Mouse (Mus musculus) heart, embryonic 16.5 days (tissue): Measurements from ENCODE around the gene Tmem89. TPM values are rescaled to one million over a fixed set of nuclear protein-coding genes. Genes with fewer than 3 reads are reported as not detected.
A peak's percentile ranks its signal among the peaks of the same experiment; 100 is the strongest.

Source experiments
- ATAC-seq: fragments of 200-750 bp; cut with Nextera tagmentation; replicated peaks from 2 replicates; pipeline ENCODE4 v1.8.0; 2017; ENCODE audit warnings: moderate number of reproducible peaks; ENCODE audit not compliant: insufficient read depth, low FRiP score; ENCODE audit errors: extremely low read depth
- H3K27ac ChIP-seq: fragments of 300-500 bp; sonication (generic); 2 replicates; pipeline ENCODE4 v1.5.1; 2014; ENCODE audit warnings: mild to moderate bottlenecking, low read length, control low read depth, moderate library complexity
- H3K27me3 ChIP-seq: fragments of 300-500 bp; sonication (generic); 2 replicates; pipeline ENCODE4 v1.6.1; 2014; ENCODE audit warnings: low read length, mixed read lengths; ENCODE audit not compliant: control insufficient read depth, insufficient read depth
- H3K36me3 ChIP-seq: fragments of 300-500 bp; sonication (generic); 2 replicates; pipeline ENCODE4 v1.6.1; 2014; ENCODE audit not compliant: control insufficient read depth, insufficient read depth
- H3K4me1 ChIP-seq: fragments of 300-500 bp; sonication (generic); 2 replicates; pipeline ENCODE4 v1.6.1; 2014; ENCODE audit warnings: low read length, mixed read lengths; ENCODE audit not compliant: control insufficient read depth, insufficient read depth
- H3K4me2 ChIP-seq: fragments of 300-500 bp; sonication (generic); 2 replicates; pipeline ENCODE4 v1.6.1; 2014; ENCODE audit warnings: low read depth, mild to moderate bottlenecking, control low read depth, low read length
- H3K4me3 ChIP-seq: fragments of 300-500 bp; sonication (generic); 2 replicates; pipeline ENCODE4 v1.5.1; 2014; ENCODE audit warnings: mild to moderate bottlenecking, control low read depth, low read length
- H3K9ac ChIP-seq: fragments of 300-500 bp; sonication (generic); 2 replicates; pipeline ENCODE4 v1.6.1; 2014; ENCODE audit warnings: low read length, control low read depth
- H3K9me3 ChIP-seq: fragments of 300-500 bp; sonication (generic); replicated peaks from 2 replicates; pipeline ENCODE4 v1.6.1; 2016; ENCODE audit warnings: low read length; ENCODE audit not compliant: control insufficient read depth
- WGBS: fragments of 180-500 bp; shearing (Covaris S2); extraction: QIAGEN DNeasy Blood & Tissue Kit; methylation state at CpG from one replicate; pipeline ENCODE4 v1.1.7; 2014; 5-methylcytosine and 5-hydroxymethylcytosine counted together
- polyA plus RNA-seq: library from polyadenylated mRNA; unstranded; fragments of >200 nt; fragmentation: Nextera tagmentation; extraction: Ambion mirVana; gene quantifications from 2 replicates; pipeline ENCODE4 v1.2.1, GENCODE M21; 2015

Tmem89 gene
- polyA plus RNA-seq, 1 experiment from 2014 or later, result not detected

DNA sequence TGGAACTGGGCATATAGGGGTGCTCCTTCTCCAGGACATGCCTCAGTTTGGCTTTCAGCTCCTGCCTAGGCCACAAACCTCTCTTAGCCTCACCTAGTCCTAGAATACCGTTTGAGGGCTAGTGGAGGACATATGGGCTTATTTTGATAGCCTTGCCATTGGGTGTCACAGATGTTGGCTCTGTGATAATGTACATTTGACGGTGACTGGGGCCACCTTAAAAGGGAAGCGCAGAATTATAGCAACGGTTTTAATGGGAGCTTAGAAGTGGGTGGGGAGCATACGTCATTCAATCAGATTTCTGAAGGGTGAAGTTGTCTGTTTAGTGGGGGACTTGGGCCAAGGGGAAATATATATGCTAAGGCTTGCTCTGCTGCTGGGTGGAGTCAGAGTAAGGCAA is 31.2 kb downstream of the Tmem89 start:
- Histone ChIP-seq H3K4me2 (no peak overlapping the region), H3K4me3 (no peak overlapping the region), H3K36me3 (peaks cover 78% of the 10 kb centered on the region), H3K9me3 (no peaks in the 10 kb centered on the region), H3K9ac (no peak overlapping the region), H3K27me3 (no peaks in the 10 kb centered on the region), H3K27ac (no peak overlapping the region), H3K4me1 (peaks cover 20% of the 10 kb centered on the region)
- 84% methylated on average over 5 of the region's 5 CpGs for WGBS
- ATAC-seq, result no peak

DNA sequence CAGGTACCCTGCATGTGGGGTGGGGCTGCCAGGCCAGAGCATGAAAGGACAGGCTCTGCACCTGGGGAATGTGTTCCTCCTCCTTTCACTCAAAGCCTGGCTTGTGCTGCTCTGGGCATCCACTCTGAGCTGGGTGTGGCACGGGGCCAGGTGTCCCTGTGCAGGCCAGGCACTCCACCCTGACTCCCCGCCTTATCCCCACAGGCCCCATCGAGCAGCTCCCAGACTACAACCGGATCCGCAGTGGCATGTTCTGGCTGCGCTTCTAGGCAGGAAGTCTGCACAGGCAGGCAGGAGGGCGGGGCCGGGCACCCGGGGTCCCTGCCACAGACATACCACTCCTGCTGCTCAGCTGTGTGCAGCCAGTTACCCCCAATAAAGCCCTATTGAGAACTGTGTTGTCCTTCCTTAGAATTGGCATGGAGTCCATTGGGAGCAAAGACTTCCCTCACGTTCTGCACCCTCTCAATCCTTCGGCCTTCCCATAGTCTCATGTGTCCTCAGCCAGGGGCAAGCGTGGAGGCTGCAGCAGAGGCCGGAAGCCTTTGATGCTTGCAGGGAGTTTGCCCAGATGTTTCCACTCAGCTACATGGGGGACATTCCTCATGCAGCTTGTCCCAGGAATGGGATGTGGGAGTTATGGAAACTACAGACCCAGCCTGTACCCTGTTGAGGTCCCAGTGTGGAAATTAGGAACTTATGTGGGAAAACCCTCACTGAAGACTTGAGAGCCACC is 35.0 kb downstream of the Tmem89 start:
- H3K27ac ChIP-seq, result peak overlapping the region; percentile 64
- H3K36me3 ChIP-seq, result peaks cover 60% of the 10 kb centered on the region
- no peak overlapping the region for H3K4me3 ChIP-seq
- H3K9ac ChIP-seq, result no peak overlapping the region
- H3K27me3 ChIP-seq, result peaks cover 17% of the 10 kb centered on the region
- no peaks in the 10 kb centered on the region for H3K9me3 ChIP-seq
- no peak overlapping the region for H3K4me2 ChIP-seq
- peak; percentile 45; the same call in 1 of the 2 replicates for ATAC-seq
- whole genome bisulfite sequencing, result 56% methylated on average over 13 of the region's 13 CpGs
- peaks cover 24% of the 10 kb centered on the region for H3K4me1 ChIP-seq

DNA sequence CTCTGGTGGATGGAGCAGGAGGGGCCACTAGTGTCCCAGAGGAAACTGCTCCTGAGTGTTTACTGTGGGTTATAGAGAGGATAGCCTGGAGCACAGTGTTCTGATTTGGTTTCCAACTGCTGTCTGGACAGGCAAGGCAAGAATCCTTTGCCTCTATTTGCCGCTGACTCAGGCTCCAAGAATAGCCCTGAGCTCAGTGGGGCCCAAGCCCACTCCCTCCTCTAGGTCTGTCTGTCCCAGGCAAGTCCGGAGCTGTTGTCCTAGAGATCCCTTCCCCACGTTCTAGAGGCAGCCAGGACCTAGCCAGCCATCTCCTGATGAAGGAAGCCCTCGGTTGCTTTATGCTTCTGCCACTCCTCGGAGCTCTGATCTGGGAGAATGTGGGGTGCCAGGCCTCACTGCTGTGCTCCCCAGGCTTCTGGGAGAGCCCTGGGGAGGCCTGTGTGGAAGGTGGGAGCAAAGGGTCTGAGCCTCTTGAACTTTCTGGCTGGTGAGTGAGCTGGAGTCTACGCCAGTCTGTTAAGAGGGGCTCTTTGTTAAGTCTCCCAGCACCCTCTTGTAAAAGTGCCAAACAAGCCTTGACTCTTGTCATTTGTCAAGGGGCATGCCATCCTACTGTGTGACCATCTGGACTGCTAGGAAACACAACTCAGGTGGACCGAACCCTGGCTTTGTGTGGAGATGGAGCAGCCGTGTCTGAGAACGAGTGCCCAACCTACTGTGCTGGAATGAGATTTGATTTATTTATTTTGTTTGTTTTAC is 35.7 kb downstream of the Tmem89 start:
- Histone ChIP-seq H3K27ac (peak overlapping the region; percentile 64), H3K36me3 (peaks cover 52% of the 10 kb centered on the region)

DNA sequence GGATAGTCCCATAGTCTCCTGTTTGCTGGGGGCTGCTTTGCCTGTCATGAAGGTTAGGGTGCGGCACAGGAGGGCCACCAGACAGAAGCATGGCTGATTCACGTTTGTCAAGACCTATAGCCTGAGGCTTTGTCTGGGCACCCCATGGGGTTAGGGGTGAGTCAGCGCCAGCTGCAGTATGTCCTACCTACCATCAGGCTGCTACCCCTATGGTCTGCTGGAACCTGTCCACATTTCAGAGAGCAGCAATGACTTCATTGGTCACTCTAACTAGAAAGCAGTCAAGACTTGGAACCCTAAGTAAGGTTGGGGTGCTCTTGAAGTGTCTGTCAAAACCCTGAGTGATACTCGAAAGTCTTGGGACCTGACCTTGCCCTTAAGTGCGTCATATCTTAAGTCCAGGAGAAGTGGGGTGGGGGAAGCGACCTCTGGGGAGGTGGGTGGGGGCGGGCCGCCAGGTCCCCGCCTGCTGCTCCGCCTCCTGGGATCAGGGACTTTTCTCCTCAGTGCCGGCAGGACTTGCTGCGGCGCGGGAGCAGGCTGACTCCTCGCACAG is 38.7 kb downstream of the Tmem89 start, which contains the start of gene Col7a1:
Col7a1 (plus strand) TSS at position 506 of the 556 bp plus-strand sequence.
- H3K27ac ChIP-seq, result no peak within 1 kb of the TSS
- peaks cover 24% of the 10 kb centered on the region for H3K4me1 ChIP-seq
- H3K4me3 ChIP-seq, result peak within 1 kb of the TSS; percentile 32
- peaks cover 25% of the 10 kb centered on the region for H3K36me3 ChIP-seq
- no peak for ATAC-seq
- H3K27me3 ChIP-seq, result peaks cover 21% of the 10 kb centered on the region
- H3K9ac ChIP-seq, result no peak within 1 kb of the TSS
- no peaks in the 10 kb centered on the region for H3K9me3 ChIP-seq
- 7% methylated on average over 15 of the region's 15 CpGs for WGBS
- peak within 1 kb of the TSS; percentile 55 for H3K4me2 ChIP-seq

More for the DNA sequence above, 35.7 kb downstream of the Tmem89 start:
- peak; percentile 26 for ATAC-seq
- 64% methylated on average over 9 of the region's 9 CpGs for WGBS
- Histone ChIP-seq H3K27me3 (peaks cover 19% of the 10 kb centered on the region), H3K4me1 (peaks cover 24% of the 10 kb centered on the region), H3K9me3 (no peaks in the 10 kb centered on the region), H3K9ac (peak overlapping the region; percentile 26; the same call in 1 of the 2 replicates), H3K4me2 (no peak overlapping the region), H3K4me3 (no peak overlapping the region)

DNA sequence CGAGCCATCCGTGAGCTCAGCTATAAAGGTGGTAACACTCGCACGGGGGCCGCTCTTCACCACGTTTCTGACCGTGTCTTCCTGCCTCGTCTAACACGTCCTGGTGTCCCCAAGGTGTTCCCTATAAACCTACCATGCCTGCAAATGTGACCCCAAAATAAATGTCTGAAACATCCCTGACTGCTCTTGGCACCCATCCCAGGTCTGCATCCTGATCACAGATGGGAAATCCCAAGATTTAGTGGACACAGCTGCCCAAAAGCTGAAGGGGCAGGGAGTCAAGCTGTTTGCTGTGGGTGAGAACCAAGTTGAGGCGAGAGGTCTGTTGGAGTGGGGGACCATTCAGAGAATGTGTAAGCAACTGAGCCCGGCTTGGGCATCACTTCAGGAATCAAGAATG is 40.8 kb downstream of the Tmem89 start:
- peaks cover 6% of the 10 kb centered on the region for H3K36me3 ChIP-seq
- H3K27me3 ChIP-seq, result peaks cover 21% of the 10 kb centered on the region
- ATAC-seq, result no peak
- 84% methylated on average over 11 of the region's 11 CpGs for WGBS
- H3K9me3 ChIP-seq, result no peaks in the 10 kb centered on the region
- H3K27ac ChIP-seq, result no peak overlapping the region
- H3K4me3 ChIP-seq, result no peak overlapping the region
- H3K4me2 ChIP-seq, result no peak overlapping the region
- H3K4me1 ChIP-seq, result peaks cover 5% of the 10 kb centered on the region; the same call in 1 of the 2 replicates
- no peak overlapping the region for H3K9ac ChIP-seq

DNA sequence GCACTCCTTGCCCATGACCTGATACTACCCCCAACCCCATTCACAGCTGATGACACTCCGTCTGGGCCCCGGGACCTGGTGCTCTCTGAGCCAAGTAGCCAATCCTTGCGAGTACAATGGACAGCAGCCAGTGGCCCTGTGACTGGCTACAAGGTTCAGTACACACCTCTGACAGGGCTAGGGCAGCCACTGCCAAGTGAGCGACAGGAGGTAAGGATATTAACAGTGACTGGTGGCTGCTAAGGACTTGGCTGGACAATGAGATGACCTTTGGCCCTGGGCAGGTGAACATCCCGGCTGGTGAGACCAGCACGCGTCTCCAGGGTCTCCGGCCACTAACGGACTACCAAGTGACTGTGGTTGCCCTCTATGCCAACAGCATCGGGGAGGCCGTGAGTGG is 41.4 kb downstream of the Tmem89 start:
- no peak for ATAC-seq
- Histone ChIP-seq H3K36me3 (peaks cover 3% of the 10 kb centered on the region; the same call in 1 of the 2 replicates), H3K9me3 (no peaks in the 10 kb centered on the region), H3K27ac (no peak overlapping the region), H3K4me1 (peaks cover 4% of the 10 kb centered on the region; the same call in 1 of the 2 replicates), H3K4me2 (no peak overlapping the region), H3K9ac (no peak overlapping the region), H3K4me3 (no peak overlapping the region), H3K27me3 (peaks cover 21% of the 10 kb centered on the region)
- WGBS, result 87% methylated on average over 11 of the region's 11 CpGs

DNA sequence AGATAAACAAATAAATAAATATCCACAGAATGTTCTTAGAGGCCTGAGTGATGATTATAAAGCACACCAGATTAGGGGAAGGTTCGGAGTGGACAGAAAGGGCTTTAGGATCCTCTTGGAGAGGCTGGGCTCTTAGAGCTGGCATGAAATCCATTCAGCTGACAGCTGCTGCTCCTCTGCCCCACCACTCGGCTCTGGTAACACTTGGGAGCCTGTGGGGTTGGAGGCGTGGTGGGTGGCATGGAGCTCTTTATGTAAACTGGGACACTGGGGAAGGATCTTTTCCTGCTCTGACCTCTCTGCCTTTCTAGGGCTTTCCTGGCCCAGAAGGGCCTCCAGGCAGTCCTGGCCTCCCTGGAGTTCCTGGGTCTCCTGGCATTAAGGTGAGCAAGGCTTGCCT is 49.2 kb downstream of the Tmem89 start:
- H3K9me3 ChIP-seq, result no peaks in the 10 kb centered on the region
- 51% methylated on average over 3 of the region's 3 CpGs for WGBS
- no peak overlapping the region for H3K9ac ChIP-seq
- H3K27me3 ChIP-seq, result no peaks in the 10 kb centered on the region; the same call in none of the 2 replicates
- H3K36me3 ChIP-seq, result no peaks in the 10 kb centered on the region
- no peak overlapping the region for H3K4me3 ChIP-seq
- H3K4me2 ChIP-seq, result no peak overlapping the region
- no peaks in the 10 kb centered on the region for H3K4me1 ChIP-seq
- no peak overlapping the region for H3K27ac ChIP-seq
- ATAC-seq, result no peak

DNA sequence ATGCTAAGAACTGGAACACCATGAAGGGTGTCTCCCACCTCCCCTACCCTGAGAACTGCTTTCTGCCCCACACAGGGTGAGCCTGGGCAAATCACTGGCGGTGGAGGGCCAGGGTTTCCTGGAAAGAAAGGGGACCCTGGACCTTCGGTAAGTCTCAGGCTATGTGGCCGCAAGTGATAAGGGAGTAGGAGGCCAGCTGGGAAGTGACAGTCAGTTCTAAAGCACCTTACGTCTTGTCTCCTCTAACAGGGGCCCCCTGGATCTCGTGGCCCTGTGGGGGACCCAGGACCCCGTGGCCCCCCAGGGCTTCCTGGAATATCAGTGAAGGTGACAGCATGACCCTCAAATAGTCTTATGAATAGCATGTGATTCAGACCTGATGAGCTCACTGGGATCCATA is 49.9 kb downstream of the Tmem89 start:
- WGBS, result 65% methylated on average over 6 of the region's 6 CpGs
- Histone ChIP-seq H3K27ac (no peak overlapping the region), H3K9me3 (no peaks in the 10 kb centered on the region), H3K9ac (no peak overlapping the region), H3K4me1 (no peaks in the 10 kb centered on the region), H3K4me2 (no peak overlapping the region), H3K4me3 (no peak overlapping the region), H3K27me3 (no peaks in the 10 kb centered on the region; the same call in 1 of the 2 replicates), H3K36me3 (no peaks in the 10 kb centered on the region)
- no peak for ATAC-seq
